11 mouse cellular contexts compared by ENCODE assay signal in the genomic region with DNA sequence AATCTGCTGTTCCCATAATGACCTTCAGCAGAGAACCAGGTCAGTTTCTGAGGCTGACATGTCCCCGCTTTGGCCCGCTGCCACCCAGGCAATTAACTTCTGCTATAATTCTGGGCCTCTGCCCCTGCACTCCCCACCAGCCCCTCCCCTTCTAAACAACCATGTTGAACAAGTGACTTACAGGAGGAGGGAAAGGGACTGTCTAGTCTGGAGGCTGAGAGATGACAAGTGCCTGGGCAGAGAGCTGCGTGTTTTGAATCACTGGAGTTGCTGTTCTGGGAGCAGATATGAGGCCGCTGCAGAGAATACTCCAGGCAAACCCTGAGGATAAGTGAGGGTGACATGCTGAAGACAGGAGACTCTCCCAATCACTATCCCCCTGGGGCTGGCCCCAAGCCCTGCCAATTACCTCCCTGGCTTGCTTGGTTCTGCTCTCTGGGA.
DNase-seq lines count a peak whose midpoint lies in the region; ATAC-seq lines count a peak whose summit lies in the region.
"Had no signal": no experiment of that assay in that cellular context is flagged by ENCODE, and none has a peak within 500 bp of the region (broad histone marks: within the 10 kb centered on the region; RNA-seq: fewer than 3 reads in every experiment).

No protein-coding gene starts in this region.

- H3K36me3 ChIP-seq in heart, embryonic 16.5 days (ENCODE audit: control insufficient read depth, insufficient read depth) = no peaks in the 10 kb centered on the region
- H3K36me3 ChIP-seq in forebrain, embryonic 10.5 days (replicated peaks) = no peaks in the 10 kb centered on the region
- H3K36me3 ChIP-seq: midbrain, embryonic 12.5 days had no signal

- H3K27ac ChIP-seq in heart, embryonic 16.5 days (ENCODE audit: low read length) = peak overlapping the region; percentile 91
- no peak overlapping the region for H3K27ac ChIP-seq in forebrain, embryonic 10.5 days
- H3K27ac ChIP-seq: midbrain, embryonic 12.5 days had no signal

- H3K4me2 ChIP-seq in heart, embryonic 16.5 days (ENCODE audit: low read depth, low read length) = no peak overlapping the region
- H3K4me2 ChIP-seq: midbrain, embryonic 12.5 days had no signal

- ATAC-seq in heart, embryonic 16.5 days (replicated peaks; ENCODE audit: extremely low read depth, insufficient read depth, low FRiP score) = peak; percentile 94
- ATAC-seq: forebrain, embryonic 14.5 days; intestine, embryonic 16.5 days; Patski had no signal

- no peak overlapping the region for H3K9ac ChIP-seq in heart, embryonic 16.5 days (ENCODE audit: low read length)
- H3K9ac ChIP-seq: midbrain, embryonic 12.5 days had no signal

- WGBS in heart, embryonic 16.5 days = 30% methylated on average over 4 of the region's 4 CpGs
- 94% methylated on average over 4 of the region's 4 CpGs for WGBS in forebrain, embryonic 10.5 days

- H3K27me3 ChIP-seq in heart, embryonic 16.5 days (ENCODE audit: control insufficient read depth, insufficient read depth, low read length) = no peaks in the 10 kb centered on the region
- H3K27me3 ChIP-seq in forebrain, embryonic 10.5 days (ENCODE audit: poor library complexity, severe bottlenecking) = no peaks in the 10 kb centered on the region
- H3K27me3 ChIP-seq: midbrain, embryonic 12.5 days; Patski had no signal

- DNase-seq in testis, postnatal 10 days (ENCODE audit: low spot score) = peak; percentile 54
- no peak for DNase-seq in testis, postnatal 14 days (ENCODE audit: low spot score)
- DNase-seq in cerebellum, adult 9-10 months = peak; percentile 11
- DNase-seq in forebrain, embryonic 10.5 days (ENCODE audit: extremely low spot score, low spot score) = no peak
- no peak for DNase-seq in frontal cortex, postnatal 36 days (ENCODE audit: low spot score in 2 of 2)
- no peak for DNase-seq in liver

- peaks cover 21% of the 10 kb centered on the region for H3K4me1 ChIP-seq in heart, embryonic 16.5 days (ENCODE audit: control insufficient read depth, insufficient read depth, low read length)
- H3K4me1 ChIP-seq in forebrain, embryonic 10.5 days = no peaks in the 10 kb centered on the region
- H3K4me1 ChIP-seq: midbrain, embryonic 12.5 days had no signal

- no peak overlapping the region for H3K4me3 ChIP-seq in heart, embryonic 16.5 days (ENCODE audit: low read length)
- H3K4me3 ChIP-seq in forebrain, embryonic 10.5 days = no peak overlapping the region
- H3K4me3 ChIP-seq: midbrain, embryonic 12.5 days had no signal

- H3K9me3 ChIP-seq in heart, embryonic 16.5 days (replicated peaks; ENCODE audit: control insufficient read depth, low read length) = no peaks in the 10 kb centered on the region
- H3K9me3 ChIP-seq in forebrain, embryonic 10.5 days = no peaks in the 10 kb centered on the region
- H3K9me3 ChIP-seq: midbrain, embryonic 12.5 days had no signal

Comparison
In these comparisons a context has a peak if more than half of its experiments do, and no peak if none do; other contexts are left out.
1. DNase-seq: peak in testis, postnatal 10 days (single experiment) and cerebellum, adult 9-10 months (single experiment); none in testis, postnatal 14 days (single experiment), forebrain, embryonic 10.5 days (single experiment), frontal cortex, postnatal 36 days (0 of 2) and liver (single experiment).